Mouse (Mus musculus) erythroblast, embryonic 14.5 days (primary cell): ENCODE results near the gene Dnm1.

ENCODE experiments used
- GATA1 ChIP-seq: IDR thresholded peaks from 2 replicates; pipeline ENCODE4 v1.6.1; 2012; ENCODE audit warnings: low read length, inconsistent platforms, mixed read lengths
- TAL1 ChIP-seq: IDR thresholded peaks from 3 replicates; pipeline ENCODE4 v1.6.1; 2012; ENCODE audit warnings: low read length, inconsistent platforms, mixed read lengths

GRCm38 (mm10) chr2:32327200-32327599 lies 25.9 kb downstream of the Dnm1 start:
- TF ChIP-seq GATA1 (no peak), TAL1 (no peak)
